ENCODE assay signal across 11 mouse cellular contexts in the genomic region with DNA sequence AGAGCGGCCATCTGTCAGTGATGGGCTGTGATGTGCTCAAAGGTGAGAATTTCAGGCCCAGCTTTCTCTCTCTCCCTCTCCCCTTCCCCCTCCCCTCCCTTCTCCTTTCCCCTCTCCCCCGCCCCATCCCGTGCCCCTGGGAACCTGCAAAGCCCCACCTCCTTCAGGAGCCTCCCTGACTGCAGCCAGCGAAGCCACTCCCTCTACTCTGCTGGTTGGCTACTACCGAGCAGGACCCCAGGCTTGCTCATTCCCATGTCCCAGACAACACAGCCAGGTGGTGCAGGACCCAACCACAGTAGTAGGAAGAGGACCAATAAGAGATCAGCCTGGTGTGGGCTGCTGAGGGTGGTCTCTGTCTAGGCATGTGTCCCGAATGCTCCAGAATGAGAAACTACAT. TPM values are rescaled to one million over a fixed set of nuclear protein-coding genes. Genes with fewer than 3 reads are reported as not detected.
DNase-seq lines count a peak whose midpoint lies in the region; ATAC-seq and TF ChIP-seq lines count a peak whose summit lies in the region.
"Had no signal": no experiment of that assay in that cellular context is flagged by ENCODE, and none has a peak within 500 bp of the region (broad histone marks: within the 10 kb centered on the region; RNA-seq: fewer than 3 reads in every experiment).

No protein-coding gene starts in this region.

- peaks cover 40% of the 10 kb centered on the region for H3K27me3 ChIP-seq in heart, embryonic 13.5 days (replicated peaks)
- no peaks in the 10 kb centered on the region for H3K27me3 ChIP-seq in ES-Bruce4 (ENCODE audit: control insufficient read depth, insufficient read depth, low read length, poor library complexity, severe bottlenecking)
- no peaks in the 10 kb centered on the region for H3K27me3 ChIP-seq in forebrain, embryonic 11.5 days (ENCODE audit: control insufficient read depth, insufficient read depth, low read length)

- no peak overlapping the region for H3K27ac ChIP-seq in heart, embryonic 13.5 days (replicated peaks)
- H3K27ac ChIP-seq in ES-Bruce4 (ENCODE audit: insufficient read depth, low read length): no peak overlapping the region
- H3K27ac ChIP-seq in forebrain, embryonic 11.5 days (ENCODE audit: low read depth, low read length): no peak overlapping the region

- intact Hi-C loops in heart, postnatal 10 days (cut with DNase I): no loop called here

- H3K36me3 ChIP-seq in heart, embryonic 13.5 days: no peaks in the 10 kb centered on the region
- H3K36me3 ChIP-seq in ES-Bruce4 (ENCODE audit: control insufficient read depth, insufficient read depth, low read length, poor library complexity, severe bottlenecking): no peaks in the 10 kb centered on the region
- H3K36me3 ChIP-seq in forebrain, embryonic 11.5 days (ENCODE audit: control insufficient read depth, insufficient read depth, low read length): no peaks in the 10 kb centered on the region

- WGBS in heart, embryonic 13.5 days: 15% methylated on average over 6 of the region's 6 CpGs
- WGBS in forebrain, embryonic 11.5 days: 14% methylated on average over 6 of the region's 6 CpGs

- no peak overlapping the region for H3K4me3 ChIP-seq in heart, embryonic 13.5 days
- peak overlapping the region; percentile 0 for H3K4me3 ChIP-seq in ES-Bruce4 (ENCODE audit: low read depth, low read length)
- no peak overlapping the region for H3K4me3 ChIP-seq in forebrain, embryonic 11.5 days (ENCODE audit: low read depth, low read length)

- H3K4me2 ChIP-seq in heart, embryonic 13.5 days: peak overlapping the region; percentile 42
- H3K4me2 ChIP-seq in forebrain, embryonic 11.5 days (ENCODE audit: low read depth, low read length, severe bottlenecking): no peak overlapping the region

- H3K9me3 ChIP-seq in heart, embryonic 13.5 days: no peaks in the 10 kb centered on the region
- no peaks in the 10 kb centered on the region for H3K9me3 ChIP-seq in ES-Bruce4 (replicated peaks; ENCODE audit: control insufficient read depth, insufficient read depth, low read length, poor library complexity, severe bottlenecking)
- no peaks in the 10 kb centered on the region for H3K9me3 ChIP-seq in forebrain, embryonic 11.5 days (ENCODE audit: control insufficient read depth, low read length)

- TF ChIP-seq CTCF in ES-Bruce4 (IDR thresholded peaks at IDR 0.05; ENCODE audit: low read depth, low read length): no peak

- TF ChIP-seq POLR2A in ES-Bruce4 (IDR thresholded peaks at IDR 0.05; ENCODE audit: insufficient read depth, low read length): no peak

- ATAC-seq in heart, embryonic 13.5 days (ENCODE audit: extremely low read depth, insufficient number of reproducible peaks, low FRiP score, low TSS enrichment): no peak
- 0 out of 2 replicates have a peak, but pooled peaks have one; percentile 51 for ATAC-seq in forebrain, embryonic 11.5 days (replicated peaks; ENCODE audit: low FRiP score)
- no peak for ATAC-seq in frontal cortex, adult (ENCODE audit: low TSS enrichment)

- peaks cover 23% of the 10 kb centered on the region for H3K4me1 ChIP-seq in heart, embryonic 13.5 days
- H3K4me1 ChIP-seq in ES-Bruce4 (ENCODE audit: control insufficient read depth, insufficient read depth, low read length): peaks cover 2% of the 10 kb centered on the region
- 0 out of 2 replicates have a peak, but pooled peaks cover under 1% of the 10 kb centered on the region for H3K4me1 ChIP-seq in forebrain, embryonic 11.5 days (replicated peaks; ENCODE audit: control insufficient read depth, insufficient read depth, low read length)

- H3K9ac ChIP-seq in heart, embryonic 13.5 days: peak overlapping the region; percentile 14; the same call in 1 of the 2 replicates
- no peak overlapping the region for H3K9ac ChIP-seq in ES-Bruce4 (ENCODE audit: low read depth, poor library complexity, severe bottlenecking)
- H3K9ac ChIP-seq in forebrain, embryonic 11.5 days (ENCODE audit: low read length): no peak overlapping the region

- no peak for TF ChIP-seq EP300 in ES-Bruce4 (IDR thresholded peaks at IDR 0.05; ENCODE audit: insufficient read depth, low read depth, low read length)

- DNase-seq in heart, postnatal 10 days: no peak
- peak; percentile 65 for DNase-seq in forebrain, embryonic 11.5 days (ENCODE audit: low spot score)
- DNase-seq in liver: peak; percentile 17
- DNase-seq in layer of hippocampus, adult 9-11 months: no peak
- no peak for DNase-seq in right cerebral cortex, adult 2 months (ENCODE audit: low spot score in 2 of 2)
- DNase-seq: B cell, adult 2 months; thymus, postnatal 25 days had no signal

RNA-seq across cellular contexts. Expression of a gene that starts 5.3 kb away (rescaled TPM):
- polyA plus RNA-seq in heart, embryonic 13.5 days (2015; fragmentation: Nextera tagmentation; extraction: Ambion mirVana): 0.04 and 0.05 TPM in 2 replicates
- total RNA-seq in heart, postnatal 10 days (2021): under 1 TPM in 1 of 2 experiments, not detected in 1; 0.05 TPM
- polyA plus RNA-seq in ES-Bruce4 (2011; ENCODE audit: insufficient read depth, insufficient read length, low read depth, missing spikeins): not detected in 2 replicates
- 0.07 TPM in 1 of 2 replicates, not detected in the other for polyA plus RNA-seq in forebrain, embryonic 11.5 days (2014; fragmentation: Nextera tagmentation; extraction: Ambion mirVana)
- total RNA-seq: adrenal gland, adult 18-20 months had no signal

RNA-seq across cellular contexts. Expression of a gene that starts 49.7 kb away (rescaled TPM):
- 0.60 and 0.73 TPM in 2 replicates for polyA plus RNA-seq in heart, embryonic 13.5 days (2015; fragmentation: Nextera tagmentation; extraction: Ambion mirVana)
- total RNA-seq in heart, postnatal 10 days (2021): 1 to 10 TPM; 1.7 to 2.0 TPM
- polyA plus RNA-seq in ES-Bruce4 (2011; ENCODE audit: insufficient read depth, insufficient read length, low read depth, missing spikeins): not detected in 2 replicates
- 0.97 and 1.1 TPM in 2 replicates for polyA plus RNA-seq in forebrain, embryonic 11.5 days (2014; fragmentation: Nextera tagmentation; extraction: Ambion mirVana)

Comparison
In these comparisons a context has a peak if more than half of its experiments do, and no peak if none do; other contexts are left out.
1. DNase-seq: peak in forebrain, embryonic 11.5 days (single experiment) and liver (single experiment); none in heart, postnatal 10 days (0 of 2), layer of hippocampus, adult 9-11 months (single experiment) and right cerebral cortex, adult 2 months (0 of 2).